Mouse (Mus musculus) urinary bladder, postnatal 10 days (tissue): Measurements from ENCODE around the gene Ccnt1.

Experiments used
- DNase-seq: peaks from one replicate; pipeline ENCODE4 v3.0.0; 2022; ENCODE audit warnings: low spot score

Gene Ccnt1

DNA sequence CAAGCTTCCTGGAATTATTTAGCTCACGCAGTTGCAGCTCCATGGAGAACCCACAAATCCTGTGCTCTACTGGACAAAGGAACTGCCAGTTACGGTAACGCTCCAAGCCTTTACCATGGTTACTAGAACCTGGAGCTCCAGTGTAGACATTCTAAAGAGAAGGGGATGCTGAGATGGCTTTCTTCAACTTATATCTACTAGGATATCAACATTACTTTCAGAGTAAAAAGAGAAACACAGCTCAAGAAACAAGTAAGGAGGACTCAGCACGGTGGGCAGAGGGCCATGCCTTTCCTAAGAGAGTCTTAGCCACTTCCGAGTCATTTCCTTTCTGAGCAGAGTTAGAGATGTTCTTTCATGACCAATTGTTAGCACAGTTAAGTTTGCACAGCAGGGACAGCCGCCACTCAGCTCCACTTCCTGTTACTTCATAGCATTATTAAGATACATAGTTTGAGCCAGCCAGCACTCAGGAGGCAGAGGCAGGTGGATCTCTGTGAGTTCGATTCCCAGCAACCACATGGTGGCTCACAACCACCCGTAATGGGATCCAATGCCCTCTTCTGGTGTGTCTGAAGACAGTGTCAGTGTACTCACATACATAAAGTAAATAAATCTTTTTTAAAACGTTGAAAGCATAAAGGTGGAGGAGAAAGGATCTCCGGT, at the start of gene Ccnt1, which contains the start of gene 4930415O20Rik:
Gene Ccnt1 (minus strand): TSS at position 51 of the 666 bp plus-strand sequence.
Gene 4930415O20Rik (plus strand): TSS at position 132 of the 666 bp plus-strand sequence.
- DNase-seq: no peak

DNA sequence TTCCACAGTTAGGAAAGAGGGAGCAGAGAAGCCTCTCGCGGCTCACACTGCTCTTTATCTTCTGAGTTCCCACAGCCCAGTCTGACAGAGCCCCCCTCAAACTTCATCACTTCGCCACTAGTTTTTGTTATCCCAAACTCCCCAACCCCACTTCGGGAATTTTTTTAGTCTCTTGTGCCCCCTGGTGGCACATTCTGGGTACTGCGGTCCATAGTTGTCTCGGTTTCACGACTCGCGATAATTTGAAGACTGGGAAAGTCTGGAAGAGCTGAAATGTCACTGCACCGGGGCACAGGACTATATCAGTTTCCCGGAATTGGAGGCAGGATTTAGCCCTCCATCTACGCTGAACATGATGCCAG, 46.4 kb upstream of the Ccnt1 start:
- no peak for DNase-seq

DNA sequence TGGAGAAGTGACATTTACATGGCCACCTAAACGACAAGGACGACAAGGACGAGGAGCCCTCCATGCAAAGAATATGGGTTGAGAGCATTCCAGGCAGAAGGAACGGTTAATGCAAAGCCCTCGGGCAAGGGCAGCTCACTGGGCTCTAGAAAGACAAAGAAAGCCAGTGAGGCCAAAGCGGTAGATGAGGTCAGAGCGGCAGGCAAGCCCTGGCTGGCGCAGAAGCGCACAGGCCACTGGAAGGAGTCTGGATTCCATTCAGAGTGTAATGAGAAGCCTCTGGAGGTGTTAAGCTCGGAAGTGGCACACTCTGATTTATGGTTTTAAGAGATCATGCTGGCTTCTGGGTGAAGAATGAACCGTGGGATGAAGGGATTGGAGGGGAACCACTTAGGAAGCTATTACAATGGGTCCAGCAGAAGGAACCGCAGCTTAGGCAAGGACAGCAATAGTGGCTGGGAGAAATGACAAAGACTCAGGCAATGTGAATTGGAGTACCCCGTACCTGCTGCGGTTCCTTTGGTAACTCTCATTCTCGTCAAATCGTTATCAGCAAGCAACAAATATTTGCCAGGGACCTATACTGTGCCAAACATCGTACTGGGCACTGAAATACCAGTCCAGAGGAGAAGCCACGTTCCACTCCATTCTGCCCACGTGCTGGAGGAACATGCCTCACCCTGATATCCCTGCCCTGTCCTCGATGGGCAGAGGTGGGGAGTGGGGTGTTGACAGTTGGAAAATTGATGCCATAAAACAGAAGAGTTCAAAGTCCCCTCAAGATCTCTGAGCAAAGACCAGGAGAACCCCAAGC, 45.8 kb upstream of the Ccnt1 start:
- no peak for DNase-seq

DNA sequence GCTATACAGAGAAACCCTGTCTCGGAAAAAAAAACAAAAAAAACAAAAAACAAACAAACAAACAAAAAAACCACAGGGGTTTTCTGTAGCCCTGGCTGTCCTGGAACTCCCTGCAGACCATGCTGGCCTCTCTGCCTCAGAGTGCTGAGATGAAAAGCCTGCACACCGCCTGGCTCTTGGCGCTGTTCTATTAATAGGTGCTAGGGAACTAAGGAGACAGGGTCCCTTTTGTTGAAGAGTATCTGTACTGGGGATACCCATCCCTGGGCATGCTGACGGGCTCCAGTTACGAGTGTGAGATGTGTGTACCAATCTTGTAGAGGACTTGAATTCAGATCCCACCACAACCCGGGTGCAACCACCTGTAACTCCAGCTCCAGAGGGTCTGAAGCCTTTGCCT, 45.0 kb upstream of the Ccnt1 start:
- DNase-seq: no peak

DNA sequence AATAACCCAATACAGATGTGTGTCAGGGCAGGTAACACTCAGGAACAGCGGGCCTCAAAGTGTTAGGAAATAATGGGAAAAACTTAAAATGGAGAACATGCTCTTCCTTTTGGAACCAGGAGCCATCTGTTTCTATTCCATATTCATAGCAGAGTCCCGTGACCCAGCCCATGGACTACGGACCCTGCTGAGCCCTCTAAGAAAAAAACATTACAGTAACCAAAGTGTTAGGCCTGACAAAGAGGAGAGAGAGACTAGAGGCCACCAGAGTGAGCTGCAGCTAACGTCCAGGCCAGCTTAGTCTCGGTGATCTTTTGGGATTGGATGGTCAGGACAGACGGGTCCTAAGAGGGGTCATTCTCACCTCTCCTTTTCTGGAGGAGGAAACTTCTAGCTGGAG, 44.2 kb upstream of the Ccnt1 start:
- DNase-seq: no peak

DNA sequence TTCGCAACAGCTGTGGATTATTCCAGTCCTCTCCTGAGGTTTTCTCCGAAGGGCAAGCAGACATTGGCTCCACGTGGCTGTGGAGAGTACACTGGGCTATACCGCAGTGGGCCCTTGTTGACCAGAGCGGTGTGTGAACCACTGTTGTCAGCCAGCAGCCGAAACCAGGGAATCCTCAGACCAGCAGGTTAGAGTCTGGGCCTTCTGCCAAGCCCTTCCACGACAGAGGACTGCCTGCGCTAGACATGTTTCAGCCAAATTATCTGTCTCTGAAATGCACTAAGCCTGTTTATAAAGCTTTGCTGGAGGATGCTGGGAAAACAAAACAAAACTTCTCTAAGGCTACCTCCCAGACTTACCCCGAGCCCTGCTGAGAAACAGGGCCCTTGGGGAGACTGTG, 43.8 kb upstream of the Ccnt1 start:
- no peak for DNase-seq

DNA sequence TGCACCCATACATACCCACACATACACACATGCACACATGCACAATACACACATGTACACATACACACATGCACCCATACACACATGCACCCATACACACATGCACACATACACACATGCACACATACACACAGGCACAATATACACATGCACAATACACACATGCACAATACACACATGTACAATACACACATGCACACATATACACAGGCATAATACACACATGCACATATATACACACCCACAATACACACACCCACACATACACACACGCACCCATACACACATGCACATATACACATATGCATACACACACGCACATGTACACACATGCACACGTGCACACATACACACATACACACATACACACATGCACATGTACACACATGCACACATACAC, 41.5 kb upstream of the Ccnt1 start:
- DNase-seq: no peak

DNA sequence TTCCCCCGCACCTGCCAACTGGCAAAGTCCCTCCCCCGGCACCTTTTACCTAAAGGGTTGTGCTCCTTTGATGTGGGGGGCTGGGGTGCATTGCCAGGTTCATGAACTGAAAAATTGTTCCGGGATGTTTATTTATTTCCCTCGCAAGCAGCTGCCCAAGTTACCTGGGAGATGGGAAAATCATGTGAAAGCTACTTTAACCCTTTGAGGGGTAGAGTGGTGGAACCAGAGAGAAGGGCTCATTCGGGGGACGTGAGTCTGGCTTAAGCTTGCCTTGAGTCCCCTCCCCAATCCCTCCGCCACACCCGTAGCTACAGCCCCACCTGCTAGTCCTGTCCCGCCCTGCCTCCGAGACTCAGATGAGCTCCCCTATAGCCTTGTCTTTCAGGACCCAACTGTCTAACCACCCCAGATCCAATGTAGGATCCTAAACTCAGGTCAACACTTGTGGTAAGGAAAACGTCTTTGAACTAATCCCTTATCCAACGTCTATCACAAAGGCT, 39.5 kb upstream of the Ccnt1 start:
- no peak for DNase-seq

DNA sequence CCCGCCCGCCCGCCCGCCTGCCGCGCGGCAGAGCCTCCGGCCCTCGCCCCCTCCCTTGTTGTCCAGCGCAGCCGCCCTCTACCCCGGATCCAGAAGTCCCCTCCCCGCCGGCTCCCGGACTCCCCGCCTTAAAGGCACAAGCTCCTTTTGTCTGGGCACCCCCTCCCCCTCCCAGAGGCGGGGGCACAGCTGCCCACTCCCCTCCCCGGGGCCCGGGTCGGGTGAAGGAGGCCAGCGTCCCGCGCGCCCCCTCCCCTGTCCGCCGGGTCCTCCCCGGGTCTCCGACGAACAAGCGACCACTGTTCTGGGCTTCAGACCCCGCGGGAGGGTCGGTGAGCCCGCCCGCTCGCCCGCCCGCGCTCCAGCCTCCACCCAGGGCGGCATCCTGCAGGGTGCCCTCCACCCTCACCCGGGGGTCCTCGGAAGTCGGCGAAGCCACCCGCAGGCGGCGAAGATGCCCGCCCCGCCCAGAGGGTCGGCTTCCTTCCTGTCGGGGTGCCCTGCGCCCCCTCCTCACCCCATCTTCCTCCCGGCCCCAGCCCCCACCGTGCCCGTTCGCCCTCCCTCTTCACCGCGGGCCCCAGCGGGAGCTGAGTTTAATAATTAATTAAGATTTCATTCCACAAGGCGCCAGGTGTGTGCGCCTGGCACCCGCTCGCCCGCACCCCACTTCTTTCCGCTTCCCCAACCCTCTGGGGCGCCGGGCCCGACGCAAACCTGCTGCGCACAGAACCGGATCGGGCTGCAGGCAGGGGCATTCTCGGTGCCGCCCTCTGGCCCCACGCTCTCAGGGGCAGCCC, 38.8 kb upstream of the Ccnt1 start, which contains the start of gene Adcy6:
Gene Adcy6 (minus strand): TSS at position 746 of the 800 bp plus-strand sequence.
- DNase-seq: no peak

DNA sequence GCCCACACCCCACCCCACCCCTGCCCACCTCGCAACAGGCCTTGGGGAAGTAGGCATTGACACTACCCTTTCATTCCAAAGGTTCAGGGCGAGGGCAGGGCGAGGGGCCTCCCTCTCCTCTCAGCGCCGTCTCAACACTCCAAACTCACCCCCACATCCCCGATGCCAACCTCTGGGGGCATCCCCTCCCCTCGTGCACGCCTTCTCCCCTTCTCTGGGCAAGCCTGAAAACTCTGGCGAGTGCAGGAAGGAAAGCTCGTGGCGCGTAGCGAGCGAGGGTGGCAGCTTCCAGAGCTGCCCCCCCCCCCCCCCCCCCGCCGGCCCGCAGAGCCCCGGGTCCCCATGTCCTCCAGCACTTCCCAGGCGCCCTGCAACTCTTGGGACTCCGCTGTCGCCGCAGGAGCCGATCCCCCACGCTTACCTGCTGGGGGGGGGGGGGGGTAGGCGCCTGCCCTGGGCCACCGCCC, 38.1 kb upstream of the Ccnt1 start:
- DNase-seq: no peak

DNA sequence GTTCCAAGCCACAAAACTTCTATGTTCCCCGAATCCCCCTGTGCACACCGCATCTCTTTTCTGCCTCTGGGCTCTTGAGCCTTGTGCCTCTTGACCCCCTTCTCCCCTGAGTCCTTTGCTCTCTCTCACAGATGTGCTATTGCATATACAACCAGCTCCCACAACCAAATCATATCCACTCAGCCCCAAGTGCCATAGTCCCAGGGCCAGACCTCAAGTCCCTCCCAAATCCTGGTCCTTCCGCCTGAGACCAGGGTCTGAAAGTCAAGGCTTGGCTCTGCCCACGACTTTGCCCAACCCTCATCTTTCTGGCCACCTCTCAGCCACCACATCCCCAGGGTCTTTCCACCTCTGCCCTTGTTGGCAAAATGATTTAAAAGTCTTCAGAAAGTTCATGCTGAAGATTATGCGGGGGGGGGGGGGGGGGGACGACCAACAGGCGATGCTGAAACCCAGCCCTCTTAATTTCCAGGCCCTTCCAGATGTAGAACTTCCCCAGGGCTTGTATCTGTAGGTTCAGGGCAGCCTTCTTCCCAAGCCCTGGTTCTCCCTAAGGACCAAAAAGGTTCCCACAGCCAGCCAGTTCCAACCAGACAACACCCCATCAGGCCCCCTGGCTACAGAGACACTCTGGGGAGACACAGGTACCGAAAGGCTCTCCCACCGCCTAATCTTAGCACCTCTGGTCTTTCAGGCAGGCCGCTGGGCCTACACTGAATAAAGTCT, 37.5 kb upstream of the Ccnt1 start:
- no peak for DNase-seq

DNA sequence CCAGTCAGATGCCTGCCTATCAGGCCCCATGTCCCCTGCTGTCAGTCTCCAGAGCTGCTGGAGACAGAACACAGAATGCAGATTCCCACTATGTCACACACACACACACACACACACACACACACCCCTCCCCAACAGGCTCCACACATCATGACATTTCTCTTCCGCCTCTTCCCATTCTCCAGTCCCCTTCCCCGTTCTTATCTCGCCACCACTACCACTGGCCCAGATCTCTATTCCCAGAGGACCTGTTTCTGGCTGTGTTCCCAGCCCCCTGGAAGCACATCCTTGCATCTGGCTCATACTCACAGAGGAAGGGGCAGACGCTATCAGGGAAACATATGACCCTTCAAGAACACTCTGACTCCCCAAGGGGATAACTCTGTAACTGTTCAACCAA, 36.8 kb upstream of the Ccnt1 start:
- no peak for DNase-seq

DNA sequence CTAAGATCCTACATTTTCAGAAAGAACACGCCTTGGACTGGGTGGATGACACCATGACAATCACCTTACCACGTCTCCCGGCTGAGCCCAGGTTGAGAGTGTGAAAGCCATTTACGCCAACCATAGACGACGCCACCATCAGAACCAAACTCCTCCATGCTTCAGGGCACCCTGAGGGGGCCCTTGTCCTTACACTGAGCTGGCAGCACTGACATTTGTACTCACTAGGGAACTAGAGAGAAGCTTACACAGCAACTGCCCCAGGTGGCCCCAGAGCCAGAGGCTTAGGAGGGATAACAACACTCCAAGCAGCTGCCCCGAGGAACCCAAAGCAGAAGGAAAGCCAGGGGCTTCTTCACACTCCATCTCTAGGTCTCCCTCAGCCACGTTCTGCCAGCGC, 36.0 kb upstream of the Ccnt1 start:
- DNase-seq: no peak

DNA sequence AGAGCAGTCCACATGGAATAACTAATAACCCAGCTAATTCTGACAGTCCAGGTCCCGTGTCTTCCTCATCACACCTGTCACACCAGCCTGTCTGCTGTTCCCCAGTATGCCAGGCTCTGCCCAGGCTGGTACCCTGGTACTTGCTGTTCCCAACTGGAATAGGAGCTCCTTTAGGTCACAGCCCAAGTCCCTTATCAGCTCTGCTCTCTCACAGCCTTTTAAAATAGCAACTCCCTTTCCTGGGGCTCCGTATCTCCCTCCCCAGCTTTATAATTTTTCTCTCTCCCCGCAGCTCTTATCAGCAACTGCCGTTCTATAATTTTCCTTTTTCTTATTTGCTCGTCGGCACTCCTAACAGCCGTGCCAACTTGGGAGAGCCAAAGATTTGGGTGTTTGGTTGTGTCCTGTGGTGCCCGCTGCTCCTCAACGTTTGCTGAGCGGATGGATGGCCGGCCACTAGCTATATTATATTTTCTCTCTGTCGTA, 35.4 kb upstream of the Ccnt1 start:
- no peak for DNase-seq

DNA sequence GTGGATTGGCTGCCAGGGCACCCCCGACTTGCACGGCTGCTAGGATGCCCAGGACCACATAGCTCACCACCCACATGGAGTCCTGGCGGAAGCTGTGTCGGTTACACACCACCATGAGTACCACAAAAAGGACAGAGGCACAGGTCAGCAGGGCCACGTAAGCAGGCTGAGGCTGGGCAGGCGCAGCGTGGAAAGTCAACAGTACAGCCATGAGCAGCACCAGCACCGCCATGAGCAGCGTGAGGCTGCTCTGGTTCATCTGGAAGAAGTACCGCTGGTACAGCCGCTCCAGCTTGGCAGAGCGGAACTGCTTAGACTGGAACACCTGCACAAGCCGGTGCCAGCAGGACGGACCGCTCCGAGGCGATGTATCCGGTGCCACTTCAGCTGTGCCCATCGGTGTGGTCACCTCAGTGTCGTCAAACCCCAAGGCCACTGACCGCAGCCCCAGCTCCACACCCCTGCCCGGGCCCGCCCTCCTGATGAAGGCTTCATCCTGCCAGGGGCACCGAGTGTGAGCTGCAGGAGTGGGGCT, 33.4 kb upstream of the Ccnt1 start:
- no peak for DNase-seq

DNA sequence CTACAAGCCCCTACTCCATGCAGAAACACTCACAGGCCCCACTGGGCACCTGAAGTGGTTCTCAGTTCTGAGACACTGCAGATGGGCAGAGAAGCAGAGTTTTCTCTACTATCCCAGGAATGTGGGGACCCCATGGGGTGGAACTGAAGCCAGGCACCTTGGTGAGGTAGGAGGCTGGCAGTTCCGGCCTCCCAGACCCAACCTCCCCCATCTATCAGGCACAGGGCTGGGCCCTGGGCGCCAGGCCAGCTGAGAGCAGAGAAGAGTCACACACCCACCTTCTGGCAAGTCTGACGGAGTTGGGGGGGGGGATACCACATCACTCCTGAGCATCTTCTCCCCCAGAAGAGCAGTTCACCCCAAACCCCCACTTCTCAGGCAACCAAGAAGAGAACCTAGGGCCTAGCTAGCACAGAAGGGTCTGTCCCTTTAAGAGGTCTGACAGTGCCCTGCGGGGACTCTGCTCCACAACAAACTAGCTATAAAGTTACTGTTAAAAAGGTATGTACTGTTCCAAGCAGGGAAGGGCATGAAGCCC, 32.3 kb upstream of the Ccnt1 start:
- no peak for DNase-seq

DNA sequence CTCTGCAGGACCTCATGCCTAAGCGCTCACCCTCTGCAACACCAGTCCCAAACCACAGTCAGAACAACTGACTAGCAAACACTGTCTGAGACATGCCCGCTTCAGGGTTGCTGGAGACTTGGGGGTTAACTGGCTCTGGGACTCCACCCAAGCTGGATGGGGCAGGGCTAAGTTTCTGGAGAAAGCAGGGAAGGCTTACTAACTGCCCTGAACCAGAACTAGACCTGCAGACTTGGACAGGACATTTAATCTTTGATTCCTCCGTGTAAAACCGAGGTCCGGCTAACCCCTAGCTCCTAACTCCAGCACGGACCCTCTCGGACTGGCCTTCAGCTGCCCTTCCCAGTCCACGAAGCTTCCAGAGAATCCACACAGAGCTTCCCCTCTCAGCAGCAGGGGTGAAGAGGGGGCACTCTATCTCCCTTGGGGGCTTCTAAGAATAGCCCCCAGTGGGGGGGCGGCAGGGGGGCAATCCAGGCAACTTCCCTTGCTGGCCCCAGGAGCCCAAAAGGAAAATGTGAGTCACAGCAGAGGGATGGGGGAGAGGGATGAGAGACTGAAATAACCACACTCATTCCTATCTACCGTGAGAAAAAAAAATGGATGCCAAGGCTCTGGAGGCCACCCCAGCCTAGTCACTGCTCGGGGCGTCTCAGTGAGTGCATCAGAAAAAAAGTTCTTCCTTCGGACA, 31.6 kb upstream of the Ccnt1 start:
- no peak for DNase-seq

DNA sequence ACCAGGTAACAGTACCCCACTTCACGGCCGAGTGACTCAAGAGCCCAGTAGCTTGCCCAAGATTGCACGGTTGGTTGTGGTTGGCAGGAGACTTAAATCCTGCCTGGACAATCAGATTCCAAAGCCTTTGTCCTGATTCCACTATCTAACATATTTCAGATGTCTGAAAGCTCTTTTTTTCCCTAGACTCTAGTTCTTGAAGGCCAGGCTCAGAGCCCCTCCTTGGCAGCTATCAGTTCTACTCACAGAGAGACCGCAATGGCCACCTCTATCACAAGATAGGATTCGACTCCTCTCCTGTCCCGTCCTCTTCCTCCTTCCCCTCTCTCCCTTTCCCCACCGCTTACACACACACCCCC, 31.1 kb upstream of the Ccnt1 start:
- DNase-seq: no peak

DNA sequence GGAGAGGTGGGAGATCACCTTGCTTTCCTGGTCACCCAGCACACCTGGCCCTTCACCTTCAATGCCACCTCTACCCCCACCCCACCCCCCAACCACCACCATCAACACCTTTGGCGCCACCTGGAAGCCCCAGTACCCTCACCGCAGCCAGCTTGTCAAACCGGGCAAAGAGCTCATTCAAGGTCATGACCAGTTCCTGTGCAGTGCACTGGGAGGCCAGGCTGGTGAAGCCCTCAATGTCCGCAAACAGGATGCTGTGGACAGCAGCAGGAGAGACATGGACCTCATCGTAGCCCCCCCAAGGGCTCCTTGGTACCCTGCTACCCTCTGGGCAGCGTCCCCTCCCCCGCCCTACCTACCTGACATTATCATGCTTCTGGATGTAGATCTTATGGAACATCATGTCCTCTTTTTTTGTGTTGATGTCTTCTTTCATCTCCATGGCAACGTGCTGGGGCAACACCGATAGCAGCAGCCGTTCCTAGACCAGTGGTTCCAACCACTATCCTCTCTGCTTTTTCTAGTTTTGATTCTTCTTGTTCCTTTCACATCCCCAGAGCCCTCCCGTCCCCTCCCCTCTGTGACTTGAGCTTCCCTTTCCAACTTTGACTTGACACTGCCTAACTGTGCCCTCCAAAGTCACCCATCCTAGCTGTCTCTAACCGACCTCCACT, 29.4 kb upstream of the Ccnt1 start:
- no peak for DNase-seq

DNA sequence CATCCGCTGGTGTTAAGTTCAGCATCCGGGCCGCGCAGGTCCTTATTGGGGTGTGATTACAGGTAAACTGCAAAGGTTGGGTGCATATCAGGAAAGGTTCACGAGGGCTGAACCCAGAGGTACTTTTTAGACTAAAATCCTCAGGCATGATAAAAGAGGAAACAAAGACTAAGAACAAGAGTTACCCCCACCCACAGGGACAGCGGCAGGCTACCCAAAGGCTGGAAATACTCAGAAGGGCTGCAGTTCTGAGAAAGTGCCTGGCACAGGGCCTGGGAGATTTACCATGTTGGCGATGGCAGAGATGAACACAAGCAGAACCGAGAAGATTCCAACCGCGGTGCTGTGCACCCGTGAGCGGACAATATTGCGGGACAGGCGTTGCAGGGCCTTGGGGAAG, 25.9 kb upstream of the Ccnt1 start:
- no peak for DNase-seq
